16 mouse cellular contexts compared by ENCODE assay signal in genomic region chr3:156199749-156200467, GRCm38 (mm10).
"Had no signal": no experiment of that assay in that cellular context is flagged by ENCODE, and none has a peak within 500 bp of the region (broad histone marks: within the 10 kb centered on the region; RNA-seq: fewer than 3 reads in every experiment).

No protein-coding gene starts in this region.

- H3K27ac ChIP-seq: lung, embryonic 15.5 days; macrophage; midbrain, embryonic 12.5 days; neural tube, embryonic 12.5 days; stomach, embryonic 15.5 days; stomach, postnatal 0 days had no signal

- H3K4me3 ChIP-seq: lung, embryonic 15.5 days; megakaryocyte, embryonic 14.5 days; midbrain, embryonic 12.5 days; neural tube, embryonic 12.5 days; stomach, embryonic 15.5 days had no signal

- H3K4me2 ChIP-seq: lung, embryonic 15.5 days; midbrain, embryonic 12.5 days; neural tube, embryonic 12.5 days; stomach, embryonic 15.5 days had no signal

- H3K4me1 ChIP-seq: lung, embryonic 15.5 days; megakaryocyte, embryonic 14.5 days; midbrain, embryonic 12.5 days; neural tube, embryonic 12.5 days; stomach, embryonic 15.5 days had no signal

- H3K27me3 ChIP-seq: lung, embryonic 15.5 days; megakaryocyte, embryonic 14.5 days; midbrain, embryonic 12.5 days; neural tube, embryonic 12.5 days; stomach, embryonic 15.5 days had no signal

- ATAC-seq: liver, postnatal 0 days; lung, postnatal 0 days had no signal

- H3K9me3 ChIP-seq: lung, embryonic 15.5 days; megakaryocyte, embryonic 14.5 days; midbrain, embryonic 12.5 days; neural tube, embryonic 12.5 days; stomach, embryonic 15.5 days had no signal

- H3K9ac ChIP-seq: liver, postnatal 0 days; lung, embryonic 15.5 days; midbrain, embryonic 12.5 days; neural tube, embryonic 12.5 days; stomach, embryonic 15.5 days had no signal

- DNase-seq: liver, postnatal 0 days; lung, adult 2 months; lung, postnatal 14 days; lung, postnatal 36 days; midbrain, embryonic 14.5 days; right cerebral cortex, postnatal 14 days; thymus, adult 2 months; thymus, postnatal 25 days had no signal

- H3K36me3 ChIP-seq: lung, embryonic 15.5 days; midbrain, embryonic 12.5 days; neural tube, embryonic 12.5 days; stomach, embryonic 15.5 days had no signal
